Mouse (Mus musculus) heart, postnatal 0 days (tissue): Measurements from ENCODE around the gene Cdk6.

ENCODE experiments used
- CTCF ChIP-seq: IDR thresholded peaks from 2 replicates; pipeline ENCODE4 v1.5.1; 2016; ENCODE audit warnings: antibody characterized with exemption, control low read depth, low read depth
- EP300 ChIP-seq: IDR thresholded peaks from 2 replicates; pipeline ENCODE4 v1.6.1; 2016; ENCODE audit warnings: antibody characterized with exemption, low read depth

DNA sequence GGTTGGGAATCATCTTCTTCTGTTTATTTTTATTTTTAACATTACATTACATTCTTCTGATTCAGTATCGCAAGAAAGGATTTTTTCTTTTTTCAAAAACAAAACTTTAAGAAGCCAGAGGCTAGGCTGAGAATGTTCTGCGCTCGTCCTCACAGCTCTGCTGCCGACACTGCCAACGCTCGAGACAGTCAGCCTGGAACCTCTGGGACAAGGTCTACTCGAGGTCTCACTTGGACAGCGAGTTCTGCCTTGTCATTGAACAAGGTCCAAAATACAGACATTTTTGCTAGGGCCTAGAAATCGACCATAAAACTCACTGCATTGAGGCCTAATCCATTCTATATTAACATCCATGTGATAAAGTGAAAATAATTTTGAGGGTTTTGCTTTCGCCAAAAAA lies 181.5 kb downstream of the Cdk6 start:
- TF ChIP-seq CTCF (no peak), EP300 (no peak)
